Mouse (Mus musculus): ENCODE measurements at regions not wholly inside any gene's neighbourhood (a gene's known extent, or its start where the extent isn't known, plus 50 kb on each side); places are given as distances from the start of the nearest gene placed in this dataset.

GRCm38 (mm10) chr3:9884691-9885354, 203.1 kb upstream of the Gm9833 start:
- DNase-seq (ENCODE audit: low spot score): no peak

DNA sequence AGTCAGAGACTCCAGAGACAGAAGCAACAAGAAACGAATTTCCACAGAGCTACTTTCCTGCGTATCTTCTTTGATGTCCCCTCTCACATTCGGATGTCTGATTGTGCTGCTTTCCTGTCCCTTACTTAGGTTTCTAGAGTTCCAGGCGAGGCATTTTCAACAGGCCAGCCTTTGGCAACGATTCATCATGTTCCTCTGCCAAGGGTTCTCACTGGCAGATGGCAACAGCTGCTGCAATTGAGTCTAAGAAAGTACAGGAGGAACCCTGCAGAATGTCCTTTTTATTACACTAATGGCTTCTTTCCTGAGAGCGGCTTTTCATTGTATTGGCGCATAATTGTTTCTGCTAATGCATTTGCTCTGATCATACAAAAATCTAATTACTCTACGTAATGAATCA, 202.3 kb upstream of the Gm9833 start:
- peak; percentile 29 for DNase-seq (ENCODE audit: low spot score)

- DNase-seq (ENCODE audit: low spot score): no peak
Measured at GRCm38 (mm10) chr3:9886077-9886476, 201.8 kb upstream of the Gm9833 start.

DNA sequence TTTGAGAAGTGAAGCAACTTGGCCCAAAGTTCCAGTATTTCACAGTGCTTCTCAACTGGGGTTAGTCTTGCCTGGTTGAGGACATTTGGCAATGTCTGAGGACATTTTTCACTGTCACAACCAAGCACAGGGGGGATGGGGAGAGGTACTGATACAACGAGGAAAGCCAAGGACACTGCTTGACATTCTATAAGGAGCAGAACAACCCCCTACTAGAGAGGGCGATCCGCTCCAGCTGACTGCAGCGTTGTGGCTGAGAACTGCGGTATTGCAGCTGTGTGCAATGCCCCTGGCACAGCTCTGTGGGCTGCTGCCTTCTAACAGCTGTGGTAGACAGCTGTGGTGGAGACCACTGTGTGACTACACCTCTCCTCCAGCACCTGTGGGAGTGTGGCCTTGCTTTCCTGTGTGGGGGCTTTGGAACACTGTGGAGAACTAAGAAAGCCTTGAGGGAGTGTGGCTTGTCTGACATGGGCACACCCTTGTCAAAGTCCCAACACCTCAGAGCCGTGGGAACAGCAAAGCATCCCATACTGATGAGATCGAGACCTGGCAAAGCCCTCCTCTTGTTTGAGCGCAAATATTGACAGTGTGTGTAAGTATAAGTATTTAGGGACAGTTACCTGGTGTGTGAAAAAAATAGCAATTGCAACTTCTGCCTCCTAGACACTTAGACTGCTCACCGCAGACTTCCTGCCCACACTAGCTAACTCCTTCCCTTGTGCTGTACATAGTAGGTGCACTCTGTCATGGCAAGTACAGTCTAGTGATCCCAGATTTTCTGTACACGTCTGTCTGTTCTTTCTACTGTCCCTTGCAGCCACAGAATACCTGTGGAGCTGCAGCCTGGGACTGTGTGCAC, 200.9 kb upstream of the Gm9833 start:
- DNase-seq (ENCODE audit: low spot score): no peak

DNA sequence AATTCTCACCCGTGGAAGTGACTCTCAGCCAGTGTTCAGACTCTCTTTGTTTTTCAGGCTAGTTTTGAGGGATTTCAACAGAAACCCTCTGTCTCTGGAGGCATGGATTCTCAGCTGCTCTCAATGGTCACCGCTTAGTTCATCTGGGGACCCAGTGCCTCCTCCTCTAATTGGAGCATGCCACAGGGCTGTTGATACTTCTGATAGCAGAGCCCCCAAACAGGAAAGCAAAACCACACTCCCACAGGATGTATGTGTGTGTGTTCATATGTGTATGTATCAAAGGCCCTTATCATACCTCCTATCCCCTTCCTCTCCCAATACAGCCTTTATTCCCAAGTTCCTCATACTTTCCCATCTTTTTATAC, 200.3 kb upstream of the Gm9833 start:
- no peak for DNase-seq (ENCODE audit: low spot score)

DNA sequence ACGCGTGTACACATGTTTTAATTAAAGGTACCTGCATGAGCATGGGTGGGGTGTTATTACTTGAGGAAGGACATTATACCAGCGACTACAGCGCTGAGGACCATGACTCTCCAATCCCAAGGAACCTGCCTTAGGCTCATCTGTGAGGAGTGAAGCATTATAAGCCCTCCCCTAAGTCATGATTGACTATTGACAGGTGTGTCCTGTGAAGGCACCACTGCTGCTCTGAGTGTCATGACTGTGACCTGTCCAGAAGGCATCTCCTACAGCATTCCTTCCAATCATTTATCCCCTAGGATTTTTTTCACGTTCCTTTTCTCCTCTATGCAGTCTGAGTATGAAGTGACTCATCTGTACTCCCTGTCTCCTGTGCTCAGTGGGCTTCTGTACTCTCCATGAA, 199.9 kb upstream of the Gm9833 start:
- no peak for DNase-seq (ENCODE audit: low spot score)

- no peak for DNase-seq (ENCODE audit: low spot score)
Measured at GRCm38 (mm10) chr3:9892884-9893494, 194.9 kb upstream of the Gm9833 start.

GRCm38 (mm10) chr3:9895396-9896135, 192.3 kb upstream of the Gm9833 start:
- DNase-seq (ENCODE audit: low spot score): no peak

DNA sequence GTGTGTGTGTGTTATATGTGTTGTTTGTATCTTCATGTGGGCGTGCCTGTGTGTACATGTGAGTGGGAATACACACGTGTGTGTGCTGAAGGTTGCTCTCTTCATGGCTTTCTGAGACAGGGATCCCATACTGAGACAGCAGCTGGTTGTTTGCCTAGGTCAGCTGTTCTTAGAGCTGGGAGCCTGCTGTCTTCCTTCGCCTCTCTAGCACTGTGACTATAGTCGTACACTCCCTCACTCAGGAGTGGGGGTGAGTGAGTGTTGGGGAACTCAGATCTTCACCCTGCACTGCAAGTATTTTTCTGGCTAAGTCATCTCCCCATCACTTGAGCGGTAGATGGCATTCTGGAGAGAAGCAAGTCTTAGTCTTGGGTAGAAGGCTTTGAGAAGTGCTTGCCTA, 191.6 kb upstream of the Gm9833 start:
- DNase-seq (ENCODE audit: low spot score): no peak

DNA sequence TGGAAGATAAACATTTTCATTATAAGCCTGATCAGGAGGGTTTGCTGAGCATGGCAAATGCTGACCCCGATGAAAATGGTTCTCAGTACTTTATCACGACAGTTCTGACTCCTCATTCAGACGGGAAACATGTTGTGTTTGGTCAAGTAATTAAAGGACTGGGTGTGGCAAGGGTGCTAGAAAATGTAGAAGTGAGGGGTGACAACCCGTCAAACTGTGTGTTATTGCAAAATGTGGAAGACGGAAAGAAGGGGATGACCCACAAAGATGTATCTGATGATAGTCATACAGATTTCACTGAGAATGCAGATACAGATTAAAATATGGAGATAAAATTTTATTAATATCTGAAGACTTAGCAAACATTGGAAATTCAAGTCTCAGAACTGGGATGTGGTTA, 186.2 kb upstream of the Gm9833 start:
- DNase-seq (ENCODE audit: low spot score): no peak

DNA sequence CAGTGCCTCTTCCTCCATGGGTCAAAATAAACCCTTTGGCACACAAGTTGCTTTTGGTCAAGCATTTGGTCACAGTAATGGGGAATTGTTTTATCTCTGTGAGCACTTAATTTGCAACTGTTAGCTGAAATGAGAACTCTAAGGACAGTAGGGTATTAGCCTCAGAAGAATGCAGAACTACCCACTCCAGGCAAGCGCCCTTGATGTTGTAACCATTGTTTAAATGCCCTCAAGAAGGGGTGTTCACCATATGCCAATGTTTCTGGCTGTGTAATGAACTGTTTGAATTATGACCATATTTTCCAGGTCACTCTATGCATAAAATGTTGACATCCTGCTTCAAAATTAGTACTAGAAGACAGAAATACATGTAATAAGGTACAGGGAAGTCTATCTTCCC, 174.6 kb upstream of the Gm9833 start:
- DNase-seq (ENCODE audit: low spot score): no peak

DNA sequence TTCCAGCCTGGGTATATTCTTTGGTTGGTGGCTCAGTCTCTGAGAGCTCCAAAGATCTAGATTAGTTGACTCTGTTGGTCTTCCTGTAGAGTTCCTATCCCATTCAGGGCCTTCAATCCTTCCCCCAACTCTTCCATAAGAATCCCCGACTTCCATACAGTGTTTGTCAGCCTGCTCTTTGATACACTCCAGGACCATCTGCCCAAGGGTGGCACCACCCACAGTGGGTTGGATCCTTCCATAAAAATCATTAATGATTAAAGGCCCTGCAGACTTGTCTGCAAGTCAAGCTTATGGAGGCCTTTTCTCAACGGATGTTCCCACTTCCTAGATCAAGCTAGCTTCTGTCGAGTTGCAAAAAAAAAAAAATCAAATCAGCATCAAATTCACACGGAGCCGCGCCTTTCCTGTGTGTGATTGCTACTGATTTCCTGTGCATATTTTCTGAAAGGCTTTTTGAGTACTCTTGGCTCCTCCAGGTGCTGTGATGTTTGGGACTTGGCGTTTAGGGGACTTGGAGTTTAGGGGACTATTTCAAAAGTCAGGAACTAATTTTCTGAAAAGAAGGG, 171.3 kb upstream of the Gm9833 start:
- DNase-seq (ENCODE audit: low spot score): no peak

DNA sequence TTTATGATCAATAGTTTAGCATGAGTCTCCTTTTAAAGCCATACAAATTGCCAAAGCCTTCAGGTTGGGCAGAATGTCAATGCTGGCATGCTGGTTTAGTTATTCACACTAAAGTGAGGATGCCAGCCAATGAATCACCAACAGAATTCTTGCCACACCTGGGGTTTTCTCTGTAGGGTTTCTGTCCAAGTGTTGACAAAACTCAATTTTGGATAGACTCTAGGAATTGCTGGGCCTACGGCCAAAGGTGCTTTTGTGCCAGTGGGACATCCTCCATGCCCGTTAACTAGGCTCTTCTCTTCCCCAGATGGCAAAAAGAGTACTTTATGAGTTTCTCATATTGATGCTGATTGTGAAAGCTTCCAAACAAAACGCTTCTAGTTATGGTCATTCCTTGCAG, 167.6 kb upstream of the Gm9833 start:
- no peak for DNase-seq (ENCODE audit: low spot score)

DNA sequence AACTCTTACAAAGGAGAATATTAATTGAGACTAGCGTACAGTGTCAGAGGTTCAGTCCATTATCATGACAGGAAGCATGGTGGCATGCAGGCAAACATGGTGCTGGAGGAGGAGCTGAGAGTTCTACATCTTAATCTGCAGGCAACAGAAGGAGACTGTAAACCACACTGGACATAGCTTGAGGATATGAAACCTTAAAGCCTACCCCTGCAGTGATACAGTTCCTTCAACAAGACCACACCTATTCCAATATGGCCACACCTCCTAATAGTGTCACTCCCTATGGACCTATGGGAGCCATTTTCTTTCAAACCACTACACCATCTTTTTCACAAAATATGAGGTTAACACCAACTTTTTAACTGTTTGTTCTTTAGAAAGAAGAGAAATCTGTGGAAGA, 166.2 kb upstream of the Gm9833 start:
- DNase-seq (ENCODE audit: low spot score): no peak

DNA sequence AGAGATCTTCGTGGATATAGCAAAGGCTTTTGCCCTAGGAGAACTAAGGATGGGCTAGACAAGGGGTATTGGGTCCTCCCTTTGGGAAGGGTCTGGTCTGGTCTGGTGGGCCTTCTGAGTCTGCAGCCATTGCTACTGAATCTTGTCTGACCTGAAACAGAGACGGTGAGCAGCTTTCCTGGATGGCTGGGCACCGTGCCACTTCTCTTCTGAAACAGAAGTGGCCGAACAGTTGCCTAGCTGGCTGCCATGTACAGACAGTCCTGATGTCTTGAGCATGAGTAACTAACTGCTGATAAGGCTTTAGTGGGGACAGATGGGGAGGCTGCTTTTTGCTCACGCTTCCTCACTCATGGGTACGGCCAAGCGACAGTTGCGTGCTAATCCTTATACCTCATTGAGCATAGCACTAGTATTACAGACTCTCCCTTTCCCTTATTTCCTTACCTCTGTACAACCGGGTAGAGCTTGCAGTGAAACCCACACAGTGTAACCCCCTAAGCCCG, 165.3 kb upstream of the Gm9833 start:
- DNase-seq (ENCODE audit: low spot score): no peak

- DNase-seq (ENCODE audit: low spot score): no peak
Measured at GRCm38 (mm10) chr3:9924630-9925029, 163.3 kb upstream of the Gm9833 start.

DNA sequence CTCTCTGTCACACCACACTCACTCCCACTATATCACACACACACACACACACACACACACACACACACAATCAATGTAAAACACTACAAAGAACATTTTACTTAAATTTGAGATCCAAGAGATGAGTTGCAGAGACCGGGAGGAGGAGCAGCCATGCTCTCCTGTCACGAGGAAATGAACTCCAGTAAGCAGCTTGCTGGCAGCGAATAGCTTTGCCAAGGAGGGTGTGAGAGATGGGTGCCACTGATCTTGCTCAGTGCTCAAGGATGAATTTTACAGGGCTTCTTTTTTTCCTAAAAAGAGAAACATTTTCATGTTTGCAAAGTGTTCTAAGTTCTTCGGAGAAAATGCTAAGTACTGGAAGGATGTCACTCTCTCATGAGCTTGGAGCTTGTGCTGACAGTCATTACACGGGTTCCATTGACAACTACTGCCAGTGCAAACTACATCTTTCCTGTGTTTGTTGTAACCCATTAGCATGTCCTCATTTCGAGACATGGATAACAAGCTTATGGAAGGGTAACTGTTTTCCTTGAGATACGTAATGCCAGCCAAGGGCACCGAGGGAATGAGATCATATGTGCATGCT, 151.0 kb upstream of the Gm9833 start:
- no peak for DNase-seq (ENCODE audit: low spot score)

DNA sequence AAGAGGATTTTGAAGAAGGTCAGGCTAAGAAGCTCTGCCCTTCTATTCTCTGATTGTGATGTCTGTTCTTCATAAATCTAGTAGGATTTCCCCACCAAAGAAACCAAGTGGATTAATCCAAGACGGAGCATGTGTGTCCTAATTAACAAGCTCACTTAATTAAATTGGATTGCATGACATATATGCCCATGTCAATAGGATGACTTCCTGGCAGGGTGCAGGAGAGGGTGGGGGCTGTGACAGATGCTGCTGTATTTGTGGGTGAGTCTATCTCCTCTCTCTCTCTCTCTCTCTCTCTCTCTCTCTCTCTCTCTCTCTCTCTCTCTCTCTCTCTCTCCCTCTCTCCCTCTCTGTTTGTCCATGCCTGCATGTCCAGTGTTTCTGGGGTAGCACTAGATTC, 149.3 kb upstream of the Gm9833 start:
- DNase-seq (ENCODE audit: low spot score): no peak

- no peak for DNase-seq (ENCODE audit: low spot score)
Measured at GRCm38 (mm10) chr3:9942631-9943030, 145.3 kb upstream of the Gm9833 start.

DNA sequence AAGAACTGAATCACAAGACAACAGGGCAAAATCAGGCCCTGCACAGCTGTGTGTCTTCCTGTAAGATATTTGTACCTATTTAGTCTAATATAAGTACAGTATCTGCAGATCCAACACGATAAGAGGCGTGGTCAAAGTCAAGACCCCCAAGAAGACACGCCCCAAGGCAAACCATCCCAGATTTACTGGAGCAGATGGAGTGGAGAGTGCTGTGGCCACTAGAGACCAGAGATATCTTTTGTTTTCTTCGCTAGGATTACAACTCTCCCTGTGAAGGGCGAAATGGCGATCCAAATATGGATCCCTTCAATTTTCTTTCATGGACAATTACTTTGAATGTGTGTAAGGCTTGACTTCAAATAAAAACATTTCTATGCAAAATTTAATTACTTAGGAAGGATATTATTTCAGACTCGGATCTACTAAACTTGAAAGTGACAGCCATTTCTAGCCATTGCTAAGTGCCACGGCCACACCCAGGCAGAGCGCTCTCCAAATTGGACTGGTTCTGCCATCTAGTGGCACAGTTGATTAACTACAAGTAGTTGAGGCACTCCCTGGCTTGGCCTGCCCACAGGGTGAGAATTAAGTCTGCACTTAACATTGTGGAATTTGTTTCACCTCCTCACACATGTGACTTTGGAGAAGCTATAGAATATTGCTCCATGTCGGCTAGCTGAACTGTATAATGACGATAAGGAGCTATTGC, 140.4 kb upstream of the Gm9833 start:
- peak; percentile 84 for DNase-seq (ENCODE audit: low spot score)

DNA sequence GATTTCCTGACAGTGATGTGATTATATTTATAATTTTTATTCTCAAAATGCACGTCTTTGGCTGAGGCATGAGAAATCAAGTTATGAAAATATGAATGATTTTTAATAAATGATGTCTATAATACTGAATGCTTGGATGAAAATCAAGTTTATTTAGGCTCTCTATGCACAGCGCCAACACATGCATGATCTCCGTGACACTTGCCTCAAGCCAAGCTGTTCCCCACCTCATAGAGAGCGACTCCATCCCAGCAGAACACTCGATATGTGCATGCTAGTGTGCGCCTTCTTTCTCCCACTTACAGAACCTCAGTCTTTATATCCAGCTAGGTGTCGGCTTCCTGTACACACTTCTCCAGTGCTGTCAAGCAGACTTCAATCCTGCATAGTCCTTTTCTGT, 139.8 kb upstream of the Gm9833 start:
- DNase-seq (ENCODE audit: low spot score): no peak

Data from embryo, embryonic 10 days (tissue).